Mouse (Mus musculus) embryonic stem cell, embryonic (primary cell): ENCODE results near the gene Stpg4.

Experiments
- CTCF ChIA-PET, 4 experiments: fragments of 300-600 bp in 2 of 4; fragments of 350-600 bp in 2 of 4; sonication (Branson Sonifier 250); formaldehyde crosslinking; loops; one replicate each; lab custom pipeline; 2022; ENCODE audit warnings: inconsistent platforms in 2 of 4; lab: Charles Lee
- POLR2A ChIA-PET, 4 experiments: fragments of 300-600 bp in 2 of 4; fragments of 350-600 bp in 2 of 4; sonication (Branson Sonifier 250); formaldehyde crosslinking; loops; one replicate each; lab custom pipeline; 2022; ENCODE audit warnings: antibody characterized with exemption in 4 of 4, inconsistent platforms in 1 of 4; lab: Charles Lee

Gene Stpg4

GRCm38 (mm10) chr17:87353745-87354320 is 73.7 kb downstream of the Stpg4 start:
- ChIA-PET CTCF (no interaction called here), POLR2A (interaction anchor here in 2 of 4 experiments (0.6 to 6.4 kb wide), 5 partner anchors 25 to 285 kb away, joined by 3 to 31 read pairs (median 3); partner anchors contain the start of gene Calm2 (in 2 of the 2))

- CTCF ChIA-PET, result interaction anchor here in 1 of 4 experiments (1.1 kb wide), 1 partner anchor 26 kb away, joined by 3 read pairs; no protein-coding TSS in a partner anchor
- POLR2A ChIA-PET, result interaction anchor here in 2 of 4 experiments (0.8 to 6.4 kb wide), 8 partner anchors 11 to 179 kb away, joined by 3 to 31 read pairs (median 4); partner anchors contain the start of gene Calm2 (in 2 of the 2)
Measured at GRCm38 (mm10) chr17:87352898-87353225, 74.7 kb downstream of the Stpg4 start.

- ChIA-PET POLR2A (interaction anchor here in 3 of 4 experiments (0.6 to 6.4 kb wide), 25 partner anchors 9 to 500 kb away, joined by 3 to 31 read pairs (median 3); partner anchors contain the start of genes Calm2 (in 3 of the 3) and Msh2 (in 1 of the 3)), CTCF (interaction anchor here in 2 of 4 experiments (0.6 to 1.2 kb wide), 3 partner anchors 26 to 178 kb away, joined by 3 to 4 read pairs (median 3); no protein-coding TSS in a partner anchor)
Measured at GRCm38 (mm10) chr17:87352106-87352897, 75.2 kb downstream of the Stpg4 start.

GRCm38 (mm10) chr17:87351241-87352105 is 76.1 kb downstream of the Stpg4 start:
- POLR2A ChIA-PET, result interaction anchor here (0.6 to 6.4 kb wide), 34 partner anchors 9 to 501 kb away, joined by 3 to 31 read pairs (median 4); partner anchors contain the start of genes Calm2 (in 3 of the 4) and Msh2 (in 1 of the 4)
- CTCF ChIA-PET, result interaction anchor here (0.5 to 1.2 kb wide), 4 partner anchors 25 to 179 kb away, joined by 3 to 4 read pairs (median 3); no protein-coding TSS in a partner anchor

- POLR2A ChIA-PET, result interaction anchor here (1.0 to 6.4 kb wide), 24 partner anchors 10 to 239 kb away, joined by 3 to 31 read pairs (median 4); partner anchors contain the start of gene Calm2 (in 2 of the 4)
- CTCF ChIA-PET, result interaction anchor here in 1 of 4 experiments (0.5 kb wide), 1 partner anchor 25 kb away, joined by 3 read pairs; no protein-coding TSS in a partner anchor
Measured at GRCm38 (mm10) chr17:87350471-87351240, 76.9 kb downstream of the Stpg4 start.

- CTCF ChIA-PET, result interaction anchor here in 3 of 4 experiments (0.5 to 1.2 kb wide), 6 partner anchors 35 to 221 kb away, joined by 3 to 4 read pairs (median 4); no protein-coding TSS in a partner anchor
- POLR2A ChIA-PET, result interaction anchor here in 2 of 4 experiments (0.6 to 6.4 kb wide), 13 partner anchors 9 to 125 kb away, joined by 3 to 31 read pairs (median 4); partner anchors contain the start of gene Calm2 (in 2 of the 2)
Measured at GRCm38 (mm10) chr17:87349575-87349974, 78.0 kb downstream of the Stpg4 start.

GRCm38 (mm10) chr17:87349069-87349468 is 78.5 kb downstream of the Stpg4 start:
- CTCF ChIA-PET, result interaction anchor here in 3 of 4 experiments (0.5 to 1.2 kb wide), 9 partner anchors 34 to 387 kb away, joined by 3 to 4 read pairs (median 3); no protein-coding TSS in a partner anchor
- POLR2A ChIA-PET, result interaction anchor here in 3 of 4 experiments (0.5 to 6.4 kb wide), 15 partner anchors 8 to 170 kb away, joined by 3 to 31 read pairs (median 3); partner anchors contain the start of gene Calm2 (in 2 of the 3)

- ChIA-PET CTCF (interaction anchor here in 2 of 4 experiments (0.8 to 1.2 kb wide), 2 partner anchors 34 kb away, joined by 3 to 4 read pairs; no protein-coding TSS in a partner anchor), POLR2A (interaction anchor here in 3 of 4 experiments (0.5 to 6.4 kb wide), 7 partner anchors 19 to 170 kb away, joined by 3 to 31 read pairs (median 6); partner anchors contain the start of gene Calm2 (in 2 of the 3))
Measured at GRCm38 (mm10) chr17:87348353-87348752, 79.2 kb downstream of the Stpg4 start.

GRCm38 (mm10) chr17:87345252-87345593 is 82.3 kb downstream of the Stpg4 start:
- CTCF ChIA-PET, result interaction anchor here in 1 of 4 experiments (2.2 kb wide), 1 partner anchor 30 kb away, joined by 5 read pairs; no protein-coding TSS in a partner anchor

GRCm38 (mm10) chr17:87344441-87345251 is 82.9 kb downstream of the Stpg4 start:
- ChIA-PET POLR2A (interaction anchor here in 3 of 4 experiments (1.3 to 2.7 kb wide), 6 partner anchors 12 to 102 kb away, joined by 3 to 7 read pairs (median 5); partner anchors contain the start of gene Calm2 (in 2 of the 3)), CTCF (interaction anchor here in 2 of 4 experiments (0.6 to 2.2 kb wide), 2 partner anchors 30 to 61 kb away, joined by 3 to 5 read pairs; no protein-coding TSS in a partner anchor)

More at GRCm38 (mm10) chr17:87345252-87345593, 82.3 kb downstream of the Stpg4 start:
- POLR2A ChIA-PET, result interaction anchor here in 3 of 4 experiments (1.3 to 2.7 kb wide), 6 partner anchors 16 to 124 kb away, joined by 3 to 7 read pairs (median 6); partner anchors contain the start of gene Calm2 (in 2 of the 3)

GRCm38 (mm10) chr17:87343060-87343703 is 84.4 kb downstream of the Stpg4 start:
- ChIA-PET CTCF (no interaction called here), POLR2A (interaction anchor here in 1 of 4 experiments (1.5 kb wide), 1 partner anchor 104 kb away, joined by 4 read pairs; the partner anchor contains the start of gene Calm2)
